Mouse (Mus musculus): ENCODE results near the gene Lmna. TPM values are rescaled to one million over a fixed set of nuclear protein-coding genes. Genes with fewer than 3 reads are reported as not detected.

Lmna gene
- total RNA-seq, 2 experiments from 2014 or later = 42.0 to 49.3 TPM

DNA sequence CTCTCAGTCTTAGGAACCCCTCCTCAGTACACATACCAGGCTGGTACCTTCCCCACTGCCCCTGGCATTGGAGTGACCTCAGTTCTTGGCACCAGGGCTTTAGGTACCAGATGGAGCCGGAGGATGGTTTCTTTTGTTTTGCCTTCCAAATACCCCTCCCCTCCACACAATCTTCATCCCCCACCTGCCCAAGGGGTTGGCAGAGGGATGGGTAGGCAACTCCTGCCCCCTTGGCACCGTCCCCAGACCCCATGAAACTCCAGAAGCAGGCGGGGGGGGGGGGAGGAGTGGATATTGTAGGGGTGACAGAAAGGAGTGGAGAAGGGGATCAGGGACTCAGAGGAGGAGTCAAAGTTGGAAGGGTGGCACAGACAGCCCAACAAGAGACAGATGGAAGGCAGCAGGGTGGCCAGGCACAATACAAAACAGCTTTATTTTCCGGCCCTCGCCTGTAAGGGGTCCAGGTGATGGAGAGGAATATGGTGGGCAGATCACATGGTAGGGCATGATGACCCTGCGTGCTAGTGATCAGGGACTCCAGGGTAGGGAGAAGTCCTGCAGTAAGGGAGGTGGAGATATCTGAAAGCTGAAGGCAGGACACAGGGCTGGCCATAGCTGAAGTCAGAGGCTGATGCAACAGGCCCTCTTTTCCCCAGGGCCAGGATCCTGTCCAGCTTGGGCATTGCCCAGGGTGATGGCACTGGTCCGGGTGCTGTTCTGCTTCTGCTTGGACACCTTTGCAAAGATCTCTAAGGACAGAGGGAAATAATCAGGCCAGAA is 32.1 kb upstream of the Lmna start:
- DNase-seq (ENCODE audit: low spot score in 2 of 2) = no peak

DNA sequence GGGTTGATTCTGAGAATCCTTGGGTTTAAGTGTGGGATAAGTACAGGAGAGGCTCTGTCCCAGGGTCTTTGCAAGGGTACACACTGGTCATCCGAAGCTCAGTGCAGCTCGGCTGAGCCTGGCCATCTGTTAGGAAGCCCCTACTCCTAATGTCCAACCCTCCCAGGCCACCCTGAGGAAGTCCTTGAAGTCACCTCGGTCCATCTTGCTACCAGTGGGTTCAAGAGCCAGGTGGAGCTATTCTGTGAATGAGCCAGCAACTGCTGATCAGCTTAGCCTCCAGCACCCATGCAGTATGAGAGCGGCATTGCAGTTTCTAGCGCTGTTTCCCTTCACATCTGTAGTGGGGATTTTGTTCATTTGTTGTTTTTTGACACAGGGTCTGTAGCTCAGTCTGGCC is 30.3 kb upstream of the Lmna start:
- DNase-seq (ENCODE audit: low spot score in 2 of 2) = no peak

DNA sequence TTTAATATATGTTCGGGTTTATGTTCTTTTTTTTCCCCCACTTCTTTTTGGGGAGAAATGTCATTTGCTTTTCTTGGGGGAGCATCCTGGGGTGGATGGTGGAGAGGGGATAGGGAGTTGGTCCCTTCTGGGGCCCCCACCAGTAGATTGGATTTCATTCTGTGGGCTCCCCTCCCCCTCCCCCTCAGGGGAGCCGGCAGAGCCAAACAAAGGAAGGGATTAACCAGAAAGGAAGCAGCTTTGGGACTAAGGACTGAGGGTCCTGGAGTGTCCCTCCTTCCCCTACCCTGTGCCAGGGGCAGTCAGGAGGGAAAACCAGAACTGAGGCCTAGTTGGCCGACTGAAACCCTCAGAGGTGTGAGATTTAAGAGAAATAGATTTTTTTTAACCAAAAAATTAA is 29.6 kb upstream of the Lmna start:
- DNase-seq (ENCODE audit: low spot score in 2 of 2) = no peak

GRCm38 (mm10) chr3:88538271-88539145 is 28.8 kb upstream of the Lmna start:
- no peak for DNase-seq (ENCODE audit: low spot score in 2 of 2)

- DNase-seq (ENCODE audit: low spot score in 2 of 2) = no peak
These were observed 27.4 kb upstream of the Lmna start for GRCm38 (mm10) chr3:88537146-88537545.

- DNase-seq (ENCODE audit: low spot score in 2 of 2) = peak; percentile 60 to 67
These were observed 26.6 kb upstream of the Lmna start for GRCm38 (mm10) chr3:88536103-88536930.

- DNase-seq (ENCODE audit: low spot score in 2 of 2) = no peak
These were observed 25.8 kb upstream of the Lmna start for GRCm38 (mm10) chr3:88535527-88535926.

DNA sequence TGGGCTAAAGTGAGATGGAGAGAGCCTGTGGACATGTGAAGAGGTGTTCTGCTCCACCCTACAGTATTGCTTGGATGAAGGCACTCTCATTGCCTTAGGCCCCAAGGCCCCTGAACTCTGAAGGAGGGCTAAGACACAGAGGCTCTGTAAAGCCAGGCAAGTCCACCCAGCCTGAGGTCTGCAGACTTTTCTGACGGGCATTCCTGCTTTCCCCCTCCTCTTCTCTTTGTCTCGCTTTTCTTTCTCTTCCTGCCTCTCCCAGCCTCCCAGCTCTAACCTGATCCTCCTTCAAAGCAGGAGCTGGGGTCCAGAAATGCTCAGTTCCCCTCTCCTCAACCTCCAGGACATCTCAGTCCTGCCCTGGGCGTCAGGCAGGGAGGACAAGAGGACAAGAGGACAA is 25.2 kb upstream of the Lmna start:
- DNase-seq (ENCODE audit: low spot score in 2 of 2) = no peak

- DNase-seq (ENCODE audit: low spot score in 2 of 2) = no peak
These were observed 23.9 kb upstream of the Lmna start for GRCm38 (mm10) chr3:88533706-88534105.

- DNase-seq (ENCODE audit: low spot score in 2 of 2) = no peak
These were observed 23.1 kb upstream of the Lmna start for GRCm38 (mm10) chr3:88532689-88533511.

DNA sequence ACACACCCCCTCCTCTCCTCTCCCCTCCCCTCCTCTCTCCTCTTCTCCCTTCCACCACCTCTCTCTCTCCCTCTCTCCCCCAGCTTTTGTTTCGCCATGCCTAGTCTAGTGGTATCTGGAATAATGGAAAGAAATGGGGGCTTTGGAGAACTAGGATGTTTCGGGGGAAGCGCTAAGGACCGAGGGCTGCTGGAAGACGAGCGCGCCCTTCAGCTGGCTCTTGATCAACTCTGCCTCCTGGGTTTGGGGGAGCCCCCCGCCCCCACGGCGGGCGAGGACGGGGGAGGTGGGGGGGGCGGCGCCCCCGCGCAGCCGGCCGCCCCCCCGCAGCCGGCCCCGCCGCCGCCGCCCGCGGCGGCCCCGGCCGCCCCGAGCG is 22.5 kb upstream of the Lmna start, which contains the start of gene Mex3a:
Gene Mex3a (plus strand): TSS at position 97 of the 376 bp plus-strand sequence.
- no peak for DNase-seq (ENCODE audit: low spot score in 2 of 2)

DNA sequence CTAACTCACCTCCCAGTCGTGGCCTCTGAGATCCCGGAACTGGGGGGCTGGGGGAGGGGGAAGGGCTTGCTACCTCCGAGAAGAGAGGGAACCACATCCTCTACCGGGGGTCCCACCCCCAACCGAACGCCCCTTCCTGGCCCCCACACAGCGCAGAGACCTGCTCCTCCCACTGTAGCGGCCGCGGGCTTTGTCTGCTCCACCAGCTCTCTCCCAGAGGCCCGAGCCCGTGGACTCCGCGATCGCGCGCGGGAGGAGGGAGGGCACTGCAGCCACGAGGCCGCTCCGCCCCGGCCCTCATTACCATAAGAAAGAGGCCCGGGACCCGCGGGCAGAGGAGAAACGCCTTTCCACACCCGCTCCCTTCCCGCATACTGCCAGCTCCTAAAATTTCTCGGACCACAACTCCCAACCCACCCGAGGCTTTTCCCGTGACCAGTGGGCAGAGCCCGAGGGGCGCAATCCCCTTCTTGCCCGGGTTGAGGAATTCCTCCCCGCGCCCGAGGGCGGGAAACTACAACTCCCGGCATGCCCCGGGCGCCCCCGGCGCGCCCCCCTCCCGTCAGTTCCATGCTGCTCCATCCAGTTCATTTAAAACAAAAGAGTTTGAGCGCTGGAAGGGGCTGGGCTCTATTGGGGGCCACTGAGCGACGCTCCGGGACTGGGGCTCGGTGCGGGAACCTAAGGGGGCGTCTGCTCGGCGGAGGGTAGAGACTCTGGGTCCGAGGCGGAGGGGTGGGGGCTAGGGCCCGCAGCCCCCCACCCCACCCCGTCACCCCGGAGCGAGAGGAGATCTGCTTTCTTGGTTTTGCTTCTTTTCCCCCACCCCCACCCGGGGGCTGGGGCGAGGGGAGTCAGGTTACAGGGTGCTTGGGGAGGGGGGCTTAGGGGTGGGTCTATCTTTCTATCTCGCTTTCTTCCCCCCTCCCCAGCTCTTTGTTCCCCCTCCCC is 21.9 kb upstream of the Lmna start:
- DNase-seq (ENCODE audit: low spot score in 2 of 2) = peak; percentile 90 to 91

- no peak for DNase-seq (ENCODE audit: low spot score in 2 of 2)
These were observed 20.5 kb upstream of the Lmna start for GRCm38 (mm10) chr3:88530082-88530864.

DNA sequence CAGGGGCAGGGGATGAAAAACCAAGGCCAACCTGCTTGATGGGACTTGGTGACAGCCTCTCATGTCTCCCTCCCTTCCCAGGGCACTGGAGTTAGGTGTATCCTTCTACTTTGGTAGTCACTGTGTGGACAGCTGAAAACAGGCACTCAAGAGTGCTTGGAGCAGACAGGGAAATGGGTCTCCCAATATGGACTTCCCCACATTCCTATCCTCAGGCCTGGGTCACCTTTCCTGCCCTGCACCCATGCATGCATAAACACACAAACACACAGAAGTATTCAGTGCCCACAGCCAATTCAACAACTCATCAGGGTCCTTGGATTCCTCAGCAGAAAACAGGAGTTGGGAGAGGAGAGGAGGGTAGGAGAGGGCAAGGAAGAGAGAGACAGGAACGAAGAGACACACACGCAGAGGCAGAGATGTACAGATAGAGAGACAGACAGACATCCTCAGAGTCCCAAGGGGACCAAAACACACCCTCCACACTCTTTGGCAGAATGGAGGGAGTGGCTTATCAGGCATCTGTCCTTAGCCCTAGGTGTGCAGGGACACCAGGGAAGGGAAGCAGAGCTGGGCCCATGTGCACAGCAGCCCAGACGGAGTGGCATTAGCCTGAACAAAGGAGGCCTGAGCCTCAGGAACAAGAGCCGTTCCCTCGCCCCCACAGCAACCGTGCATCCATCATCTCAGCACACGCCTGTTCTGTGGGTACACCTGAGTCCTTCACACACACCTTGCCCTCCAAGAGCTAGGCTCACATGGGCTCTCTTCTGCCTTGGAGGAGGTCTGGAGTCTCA is 19.6 kb upstream of the Lmna start:
- no peak for DNase-seq (ENCODE audit: low spot score in 2 of 2)

GRCm38 (mm10) chr3:88528646-88529045 is 18.9 kb upstream of the Lmna start:
- DNase-seq (ENCODE audit: low spot score in 2 of 2) = no peak

GRCm38 (mm10) chr3:88527565-88527964 is 17.8 kb upstream of the Lmna start:
- no peak for DNase-seq (ENCODE audit: low spot score in 2 of 2)
